Comparison of ENCODE assay signal across 9 mouse cellular contexts in genomic region chr2:11552297-11552821, GRCm38 (mm10). TPM values are rescaled to one million over a fixed set of nuclear protein-coding genes. Genes with fewer than 3 reads are reported as not detected.
DNase-seq lines count a peak whose midpoint lies in the region; ATAC-seq and TF ChIP-seq lines count a peak whose summit lies in the region.
"Had no signal": no experiment of that assay in that cellular context is flagged by ENCODE, and none has a peak within 500 bp of the region (broad histone marks: within the 10 kb centered on the region; RNA-seq: fewer than 3 reads in every experiment).

No protein-coding gene starts in this region.

- 8% methylated on average over 9 of the region's 9 CpGs for WGBS in heart, embryonic 10.5 days
- 15% methylated on average over 9 of the region's 9 CpGs for WGBS in intestine, postnatal 0 days
- 6% methylated on average over 9 of the region's 9 CpGs for WGBS in midbrain, embryonic 11.5 days

- no peak overlapping the region for H3K9ac ChIP-seq in intestine, postnatal 0 days (ENCODE audit: low read depth, low read length)
- H3K9ac ChIP-seq in midbrain, embryonic 11.5 days (ENCODE audit: low read length): no peak overlapping the region

- ATAC-seq in intestine, postnatal 0 days: no peak
- peak; percentile 25 for ATAC-seq in midbrain, embryonic 11.5 days (ENCODE audit: low FRiP score)

- TF ChIP-seq CTCF in intestine, postnatal 0 days (IDR thresholded peaks at IDR 0.05; ENCODE audit: low read depth): no peak

- H3K4me2 ChIP-seq in intestine, postnatal 0 days (replicated peaks; ENCODE audit: low read depth): peak overlapping the region; percentile 94
- H3K4me2 ChIP-seq in midbrain, embryonic 11.5 days: no peak overlapping the region; the same call in 1 of the 2 replicates

- peak overlapping the region; percentile 83; the same call in 1 of the 2 replicates for H3K27ac ChIP-seq in heart, embryonic 10.5 days
- no peak overlapping the region for H3K27ac ChIP-seq in intestine, postnatal 0 days (ENCODE audit: low read depth, low read length)
- no peak overlapping the region for H3K27ac ChIP-seq in midbrain, embryonic 11.5 days (ENCODE audit: low read depth, low read length)

- H3K36me3 ChIP-seq in heart, embryonic 10.5 days: no peaks in the 10 kb centered on the region
- no peaks in the 10 kb centered on the region for H3K36me3 ChIP-seq in intestine, postnatal 0 days (ENCODE audit: control insufficient read depth, insufficient read depth)
- no peaks in the 10 kb centered on the region for H3K36me3 ChIP-seq in midbrain, embryonic 11.5 days (ENCODE audit: control insufficient read depth, insufficient read depth, low read length)
- H3K36me3 ChIP-seq: G1E had no signal

- H3K9me3 ChIP-seq in heart, embryonic 10.5 days: no peaks in the 10 kb centered on the region
- no peaks in the 10 kb centered on the region for H3K9me3 ChIP-seq in intestine, postnatal 0 days (ENCODE audit: control insufficient read depth)
- H3K9me3 ChIP-seq in midbrain, embryonic 11.5 days (ENCODE audit: control insufficient read depth, low read length): no peaks in the 10 kb centered on the region
- H3K9me3 ChIP-seq: G1E had no signal

- H3K27me3 ChIP-seq in heart, embryonic 10.5 days (ENCODE audit: insufficient read depth, poor library complexity, severe bottlenecking): peaks cover 38% of the 10 kb centered on the region
- H3K27me3 ChIP-seq in intestine, postnatal 0 days (replicated peaks; ENCODE audit: control insufficient read depth, insufficient read depth, low read length): 0 out of 2 replicates have a peak, but pooled peaks cover 2% of the 10 kb centered on the region
- peaks cover 18% of the 10 kb centered on the region for H3K27me3 ChIP-seq in midbrain, embryonic 11.5 days (ENCODE audit: control insufficient read depth, insufficient read depth, low read length)

- peak overlapping the region; percentile 68 for H3K4me3 ChIP-seq in heart, embryonic 10.5 days
- H3K4me3 ChIP-seq in intestine, postnatal 0 days (ENCODE audit: low read depth, low read length): peak overlapping the region; percentile 59
- H3K4me3 ChIP-seq in midbrain, embryonic 11.5 days (ENCODE audit: low read depth, low read length): no peak overlapping the region

- no peak for DNase-seq in heart, embryonic 10.5 days (ENCODE audit: low spot score)
- no peak for DNase-seq in heart, adult 9 months (ENCODE audit: low spot score in 2 of 2)
- peak; percentile 12 for DNase-seq in brain, adult 2 months (ENCODE audit: low read depth, low spot score)
- peak; percentile 88 for DNase-seq in midbrain, embryonic 11.5 days (ENCODE audit: low spot score, missing footprints)
- DNase-seq in thymus, postnatal 36 days: peak; percentile 43 to 51
- no peak for DNase-seq in testis, postnatal 14 days (ENCODE audit: low spot score)
- no peak for DNase-seq in layer of hippocampus, postnatal 10 days (ENCODE audit: low spot score in 2 of 2)

- H3K4me1 ChIP-seq in heart, embryonic 10.5 days: peaks cover 11% of the 10 kb centered on the region
- H3K4me1 ChIP-seq in intestine, postnatal 0 days (replicated peaks; ENCODE audit: control insufficient read depth, insufficient read depth, low read length): no peaks in the 10 kb centered on the region; the same call in 1 of the 2 replicates
- H3K4me1 ChIP-seq in midbrain, embryonic 11.5 days (ENCODE audit: control insufficient read depth, insufficient read depth, low read length): peaks cover 10% of the 10 kb centered on the region

RNA-seq across cellular contexts. Expression of gene Pfkfb3, which starts 1.5 kb away (rescaled TPM):
- 12.7 and 20.5 TPM in 2 replicates for polyA plus RNA-seq in heart, embryonic 10.5 days (2016; fragmentation: Nextera tagmentation; extraction: Ambion mirVana)
- 12.7 and 13.4 TPM in 2 replicates for polyA plus RNA-seq in intestine, postnatal 0 days (2015; fragmentation: Nextera tagmentation; extraction: Ambion mirVana)
- 13.8 TPM in 2 replicates for polyA plus RNA-seq in midbrain, embryonic 11.5 days (2014; fragmentation: Nextera tagmentation; extraction: Ambion mirVana)
- 10 to 100 TPM; 41.1 to 45.4 TPM for total RNA-seq in layer of hippocampus, postnatal 10 days (2021)
- polyA plus RNA-seq: G1E had no signal

RNA-seq across cellular contexts. Expression of gene Rbm17, which starts 51.6 kb away (rescaled TPM):
- 107 and 146 TPM in 2 replicates for polyA plus RNA-seq in heart, embryonic 10.5 days (2016; fragmentation: Nextera tagmentation; extraction: Ambion mirVana)
- polyA plus RNA-seq in intestine, postnatal 0 days (2015; fragmentation: Nextera tagmentation; extraction: Ambion mirVana): 58.1 and 61.8 TPM in 2 replicates
- 187 and 205 TPM in 2 replicates for polyA plus RNA-seq in midbrain, embryonic 11.5 days (2014; fragmentation: Nextera tagmentation; extraction: Ambion mirVana)
- total RNA-seq in layer of hippocampus, postnatal 10 days (2021): 100 to 1,000 TPM; 103 to 106 TPM

Comparison
In these comparisons a context has a peak if more than half of its experiments do, and no peak if none do; other contexts are left out.
1. DNase-seq: peak in brain, adult 2 months (single experiment), midbrain, embryonic 11.5 days (single experiment) and thymus, postnatal 36 days (2 of 2); none in heart, embryonic 10.5 days (single experiment), heart, adult 9 months (0 of 2), testis, postnatal 14 days (single experiment) and layer of hippocampus, postnatal 10 days (0 of 2).